Mouse (Mus musculus): ENCODE measurements around the gene Cyb5r1. TPM values are rescaled to one million over a fixed set of nuclear protein-coding genes. Genes with fewer than 3 reads are reported as not detected.
A peak's percentile ranks its signal among the peaks of the same experiment; 100 is the strongest.

Gene Cyb5r1
- polyA plus RNA-seq, 1 experiment from 2014 or later = 36.9 TPM

DNA sequence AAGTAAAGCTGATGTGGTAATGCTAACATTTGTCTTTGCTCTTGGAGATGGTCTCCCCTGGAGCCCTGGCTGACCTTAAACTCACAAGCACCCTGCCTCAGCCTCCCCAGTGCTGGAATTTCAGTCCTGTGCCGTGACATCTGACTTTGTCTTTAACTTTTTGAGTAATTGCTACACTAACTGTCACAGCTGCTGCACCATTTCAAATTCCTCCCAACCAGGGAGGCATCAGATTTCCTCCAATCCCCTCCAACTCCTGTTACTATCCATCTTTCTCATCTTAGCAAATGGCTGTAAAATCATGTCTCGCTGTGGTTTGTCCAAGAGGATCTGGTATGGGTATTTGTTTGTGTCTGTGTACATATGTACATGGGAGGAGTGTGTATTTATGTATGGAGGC, 31.2 kb upstream of the Cyb5r1 start:
- ATAC-seq (replicated peaks; ENCODE audit: low FRiP score) = no peak
- Histone ChIP-seq H3K27me3 (replicated peaks; ENCODE audit: control insufficient read depth, insufficient read depth, low read length) (no peaks in the 10 kb centered on the region), H3K4me1 (replicated peaks; ENCODE audit: control insufficient read depth, insufficient read depth, low read length) (no peaks in the 10 kb centered on the region), H3K36me3 (ENCODE audit: control insufficient read depth, insufficient read depth, low read length) (no peaks in the 10 kb centered on the region), H3K27ac (ENCODE audit: low read depth, low read length) (no peak overlapping the region), H3K4me2 (no peak overlapping the region), H3K4me3 (ENCODE audit: low read depth, low read length) (no peak overlapping the region), H3K9me3 (ENCODE audit: control insufficient read depth, low read length) (0 out of 2 replicates have a peak, but pooled peaks cover 3% of the 10 kb centered on the region), H3K9ac (ENCODE audit: low read depth, low read length) (no peak overlapping the region)
- WGBS = 71% methylated on average over 2 of the region's 2 CpGs
- no peak for DNase-seq (ENCODE audit: low spot score)

DNA sequence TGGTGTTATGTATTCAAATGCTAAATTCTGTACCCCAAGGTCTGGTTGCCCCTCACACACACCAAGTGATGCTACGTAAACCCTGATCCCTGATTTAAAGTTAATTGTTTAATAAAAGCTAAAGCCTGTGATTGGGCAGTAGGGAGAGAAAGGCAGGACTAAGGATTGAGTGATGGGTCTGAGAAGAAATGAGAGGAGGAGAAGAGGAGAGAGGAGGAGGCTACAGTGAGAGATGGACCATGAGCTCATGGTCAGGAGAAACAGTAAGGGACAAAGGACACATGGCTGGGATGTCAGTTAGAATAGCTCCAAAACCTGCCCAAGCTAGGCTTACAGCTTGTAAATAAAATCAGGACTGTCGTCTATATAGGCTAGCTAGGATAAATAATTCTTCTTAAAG, 24.3 kb upstream of the Cyb5r1 start:
- no peaks in the 10 kb centered on the region for H3K36me3 ChIP-seq (ENCODE audit: control insufficient read depth, insufficient read depth, low read length)
- DNase-seq (ENCODE audit: low spot score) (no peak), ATAC-seq (replicated peaks; ENCODE audit: low FRiP score) (no peak)
- no peak overlapping the region for H3K27ac ChIP-seq (ENCODE audit: low read depth, low read length)
- H3K27me3 ChIP-seq (replicated peaks; ENCODE audit: control insufficient read depth, insufficient read depth, low read length) = no peaks in the 10 kb centered on the region
- H3K9ac ChIP-seq (ENCODE audit: low read depth, low read length) = no peak overlapping the region
- H3K4me1 ChIP-seq (replicated peaks; ENCODE audit: control insufficient read depth, insufficient read depth, low read length) = no peaks in the 10 kb centered on the region
- WGBS = 75% methylated on average over 2 of the region's 2 CpGs
- H3K4me3 ChIP-seq (ENCODE audit: low read depth, low read length) = no peak overlapping the region
- no peak overlapping the region for H3K4me2 ChIP-seq
- H3K9me3 ChIP-seq (ENCODE audit: control insufficient read depth, low read length) = no peaks in the 10 kb centered on the region

DNA sequence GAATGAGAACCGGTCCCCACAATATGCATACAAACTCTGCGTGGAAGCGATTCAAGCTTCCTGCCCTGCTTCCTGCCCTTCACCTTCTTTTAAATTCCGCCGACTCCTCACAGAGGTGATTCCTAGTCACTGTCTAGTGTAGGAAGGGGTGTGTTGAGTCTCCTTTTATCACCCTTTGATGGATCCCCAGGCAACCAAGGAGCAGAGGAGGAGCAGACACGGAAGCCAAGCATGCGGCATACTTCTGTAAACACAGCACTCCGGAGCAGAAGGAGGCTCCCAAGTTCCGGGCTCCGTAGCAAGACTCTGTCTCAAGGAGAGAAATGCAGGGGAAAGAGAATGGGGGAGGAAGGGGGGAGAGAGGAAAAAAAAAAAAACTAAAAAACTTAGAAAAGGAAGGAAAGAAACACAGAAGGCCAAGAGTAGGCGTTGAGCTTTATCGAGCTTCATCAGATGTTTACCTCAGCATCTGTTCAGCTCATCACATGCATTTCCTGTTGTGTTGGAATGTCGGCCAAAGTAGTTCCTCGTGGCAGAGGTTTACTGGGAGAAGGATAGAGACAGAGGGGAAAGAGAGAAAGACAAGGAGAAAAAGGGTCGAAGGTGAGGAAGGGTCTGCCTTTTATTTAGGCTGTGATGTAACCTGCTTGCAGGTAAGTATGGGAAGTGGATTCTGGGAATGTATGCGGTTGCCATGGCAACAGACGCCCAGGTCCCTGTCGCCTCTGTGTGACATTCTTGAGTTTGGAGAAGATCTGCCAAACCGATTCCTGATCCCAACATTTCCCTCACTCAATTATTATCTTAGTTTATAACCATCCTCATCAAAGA, 23.3 kb upstream of the Cyb5r1 start:
- Histone ChIP-seq H3K4me1 (replicated peaks; ENCODE audit: control insufficient read depth, insufficient read depth, low read length) (no peaks in the 10 kb centered on the region), H3K4me2 (peak overlapping the region; percentile 55), H3K27ac (ENCODE audit: low read depth, low read length) (no peak overlapping the region), H3K4me3 (ENCODE audit: low read depth, low read length) (peak overlapping the region; percentile 19), H3K36me3 (ENCODE audit: control insufficient read depth, insufficient read depth, low read length) (no peaks in the 10 kb centered on the region), H3K9ac (ENCODE audit: low read depth, low read length) (peak overlapping the region; percentile 20; the same call in 1 of the 2 replicates), H3K27me3 (replicated peaks; ENCODE audit: control insufficient read depth, insufficient read depth, low read length) (no peaks in the 10 kb centered on the region), H3K9me3 (ENCODE audit: control insufficient read depth, low read length) (no peaks in the 10 kb centered on the region)
- ATAC-seq (replicated peaks; ENCODE audit: low FRiP score) (no peak), DNase-seq (ENCODE audit: low spot score) (no peak)
- 4% methylated on average over 19 of the region's 19 CpGs for WGBS

DNA sequence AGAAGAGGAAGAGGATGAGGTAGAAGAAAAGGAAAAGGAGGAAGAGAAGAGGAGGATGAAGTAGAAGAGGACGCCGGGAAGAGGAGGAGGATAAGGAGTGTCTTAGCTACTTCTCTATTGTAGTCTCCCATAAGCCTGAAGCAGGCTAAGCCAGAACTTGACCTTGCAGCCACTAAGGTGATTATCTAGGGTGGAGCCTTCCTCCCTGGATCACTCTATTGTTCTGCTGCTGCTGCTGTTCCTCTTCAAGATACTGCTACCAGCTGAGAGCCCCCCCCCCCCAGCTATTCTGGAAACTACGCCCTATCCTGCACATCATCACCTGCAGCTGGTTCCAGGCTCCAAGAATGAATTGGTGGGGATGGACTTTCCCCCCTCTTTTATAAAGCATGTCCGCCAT, 20.8 kb upstream of the Cyb5r1 start:
- no peak for DNase-seq (ENCODE audit: low spot score)
- WGBS = 88% methylated on average over 4 of the region's 4 CpGs

DNA sequence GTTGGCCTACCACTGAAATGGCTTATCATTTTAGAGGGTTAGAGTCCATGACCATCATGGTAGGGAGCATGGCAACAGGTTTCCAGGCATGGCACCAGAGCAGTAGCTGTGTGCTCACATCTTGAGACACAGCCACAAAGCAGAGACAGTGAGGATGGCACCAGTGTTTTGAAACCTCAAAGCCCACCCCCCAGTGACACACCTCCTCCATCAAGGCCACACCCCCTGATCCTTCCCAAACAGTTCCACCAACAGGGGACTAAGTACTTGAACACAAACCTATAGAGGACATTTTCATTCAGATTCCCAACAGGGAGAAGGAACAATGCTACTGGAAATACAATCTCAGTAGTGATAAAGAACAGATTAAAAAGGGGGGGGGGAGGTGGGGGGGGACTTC, 20.2 kb upstream of the Cyb5r1 start:
- DNase-seq (ENCODE audit: low spot score) = no peak
- Histone ChIP-seq H3K4me3 (ENCODE audit: low read depth, low read length) (no peak overlapping the region), H3K9ac (ENCODE audit: low read depth, low read length) (no peak overlapping the region), H3K9me3 (ENCODE audit: control insufficient read depth, low read length) (no peaks in the 10 kb centered on the region), H3K4me1 (replicated peaks; ENCODE audit: control insufficient read depth, insufficient read depth, low read length) (no peaks in the 10 kb centered on the region), H3K27me3 (replicated peaks; ENCODE audit: control insufficient read depth, insufficient read depth, low read length) (no peaks in the 10 kb centered on the region; the same call in 1 of the 2 replicates), H3K36me3 (ENCODE audit: control insufficient read depth, insufficient read depth, low read length) (no peaks in the 10 kb centered on the region), H3K4me2 (no peak overlapping the region), H3K27ac (ENCODE audit: low read depth, low read length) (no peak overlapping the region)
- no peak for ATAC-seq (replicated peaks; ENCODE audit: low FRiP score)

More for the DNA sequence above, 20.8 kb upstream of the Cyb5r1 start:
- ATAC-seq (replicated peaks; ENCODE audit: low FRiP score) = no peak
- no peak overlapping the region for H3K4me2 ChIP-seq
- H3K4me3 ChIP-seq (ENCODE audit: low read depth, low read length) = no peak overlapping the region
- H3K4me1 ChIP-seq (replicated peaks; ENCODE audit: control insufficient read depth, insufficient read depth, low read length) = no peaks in the 10 kb centered on the region
- no peak overlapping the region for H3K27ac ChIP-seq (ENCODE audit: low read depth, low read length)
- H3K27me3 ChIP-seq (replicated peaks; ENCODE audit: control insufficient read depth, insufficient read depth, low read length) = no peaks in the 10 kb centered on the region; the same call in 1 of the 2 replicates
- H3K9ac ChIP-seq (ENCODE audit: low read depth, low read length) = no peak overlapping the region
- no peaks in the 10 kb centered on the region for H3K9me3 ChIP-seq (ENCODE audit: control insufficient read depth, low read length)
- no peaks in the 10 kb centered on the region for H3K36me3 ChIP-seq (ENCODE audit: control insufficient read depth, insufficient read depth, low read length)

DNA sequence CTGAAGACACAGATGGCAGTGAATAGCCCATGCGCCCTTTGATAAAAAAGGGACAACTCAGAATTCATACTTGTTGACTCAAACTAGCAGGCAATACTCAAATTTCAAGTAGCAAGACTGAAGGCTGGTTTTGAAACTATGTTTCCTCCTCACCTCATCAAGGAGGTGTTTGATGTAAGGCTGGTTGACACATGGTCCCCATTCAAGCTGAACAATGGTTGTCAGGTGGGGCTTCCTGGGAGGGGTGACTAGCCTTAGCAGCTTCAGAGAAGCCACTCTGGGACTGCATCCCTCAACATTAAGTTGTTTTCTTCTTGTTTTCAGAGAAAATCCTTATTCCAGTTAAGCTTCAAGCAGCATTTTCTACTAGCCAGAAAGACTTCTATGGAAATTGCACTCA, 19.7 kb upstream of the Cyb5r1 start, which contains the start of gene 4933406M09Rik:
TSS of gene 4933406M09Rik (plus strand) at position 275 of the 400 bp plus-strand sequence.
- Histone ChIP-seq H3K9me3 (ENCODE audit: control insufficient read depth, low read length) (no peaks in the 10 kb centered on the region), H3K27me3 (replicated peaks; ENCODE audit: control insufficient read depth, insufficient read depth, low read length) (no peaks in the 10 kb centered on the region; the same call in 1 of the 2 replicates), H3K36me3 (ENCODE audit: control insufficient read depth, insufficient read depth, low read length) (no peaks in the 10 kb centered on the region), H3K9ac (ENCODE audit: low read depth, low read length) (no peak within 1 kb of the TSS), H3K4me1 (replicated peaks; ENCODE audit: control insufficient read depth, insufficient read depth, low read length) (no peaks in the 10 kb centered on the region), H3K27ac (ENCODE audit: low read depth, low read length) (no peak within 1 kb of the TSS), H3K4me2 (no peak within 1 kb of the TSS), H3K4me3 (ENCODE audit: low read depth, low read length) (no peak within 1 kb of the TSS)
- ATAC-seq (replicated peaks; ENCODE audit: low FRiP score) (no peak), DNase-seq (ENCODE audit: low spot score) (no peak)
- WGBS = 90% methylated on average over 1 of the region's 1 CpGs

DNA sequence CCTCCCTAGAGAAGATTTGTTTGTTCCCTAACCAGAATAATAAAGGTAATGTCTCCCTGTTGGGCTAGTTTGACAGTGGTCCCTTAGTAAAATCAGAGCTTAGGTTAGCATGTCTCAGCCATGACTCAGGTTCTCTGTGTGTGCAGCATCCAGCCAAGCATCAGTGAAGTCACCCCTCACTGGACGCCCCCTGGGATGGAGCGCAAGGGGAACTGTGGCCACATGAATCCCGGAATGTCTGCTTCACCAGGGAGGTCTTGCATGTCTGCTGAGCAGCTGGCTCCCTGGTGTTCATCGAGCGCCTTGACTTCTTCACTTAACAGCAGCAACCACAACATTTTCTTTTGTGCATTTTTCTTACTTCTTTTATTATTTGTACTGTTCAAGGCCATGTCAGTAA, 11.5 kb upstream of the Cyb5r1 start:
- Histone ChIP-seq H3K27ac (ENCODE audit: low read depth, low read length) (no peak overlapping the region), H3K36me3 (ENCODE audit: control insufficient read depth, insufficient read depth, low read length) (no peaks in the 10 kb centered on the region), H3K27me3 (replicated peaks; ENCODE audit: control insufficient read depth, insufficient read depth, low read length) (no peaks in the 10 kb centered on the region), H3K9me3 (ENCODE audit: control insufficient read depth, low read length) (no peaks in the 10 kb centered on the region), H3K4me2 (no peak overlapping the region), H3K9ac (ENCODE audit: low read depth, low read length) (no peak overlapping the region), H3K4me1 (replicated peaks; ENCODE audit: control insufficient read depth, insufficient read depth, low read length) (no peaks in the 10 kb centered on the region), H3K4me3 (ENCODE audit: low read depth, low read length) (no peak overlapping the region)
- ATAC-seq (replicated peaks; ENCODE audit: low FRiP score) (no peak), DNase-seq (ENCODE audit: low spot score) (no peak)
- 55% methylated on average over 5 of the region's 5 CpGs for WGBS

DNA sequence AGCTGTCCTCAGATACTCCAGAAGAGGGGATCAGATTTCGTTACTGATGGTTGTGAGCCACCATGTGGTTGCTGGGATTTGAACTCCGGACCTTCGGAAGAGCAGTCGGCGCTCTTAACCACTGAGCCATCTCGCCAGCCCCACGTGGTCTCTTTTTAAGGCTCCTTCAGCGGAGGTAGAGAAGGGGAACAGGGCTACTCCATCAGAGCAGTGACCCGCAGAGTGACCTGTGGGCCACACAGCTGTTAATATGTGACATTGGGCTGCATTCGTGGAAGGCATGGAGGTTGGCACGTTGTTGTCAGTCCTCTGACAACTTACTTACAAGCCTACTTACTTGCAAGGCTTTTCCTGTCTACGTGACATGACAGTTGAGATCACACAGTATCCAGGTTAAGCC, 7.1 kb upstream of the Cyb5r1 start:
- no peak overlapping the region for H3K9ac ChIP-seq (ENCODE audit: low read depth, low read length)
- no peak overlapping the region for H3K4me2 ChIP-seq
- no peaks in the 10 kb centered on the region for H3K36me3 ChIP-seq (ENCODE audit: control insufficient read depth, insufficient read depth, low read length)
- H3K9me3 ChIP-seq (ENCODE audit: control insufficient read depth, low read length) = peaks cover 2% of the 10 kb centered on the region; the same call in 1 of the 2 replicates
- WGBS = 87% methylated on average over 12 of the region's 12 CpGs
- ATAC-seq (replicated peaks; ENCODE audit: low FRiP score) (no peak), DNase-seq (ENCODE audit: low spot score) (no peak)
- H3K27me3 ChIP-seq (replicated peaks; ENCODE audit: control insufficient read depth, insufficient read depth, low read length) = no peaks in the 10 kb centered on the region
- no peaks in the 10 kb centered on the region for H3K4me1 ChIP-seq (replicated peaks; ENCODE audit: control insufficient read depth, insufficient read depth, low read length)
- no peak overlapping the region for H3K4me3 ChIP-seq (ENCODE audit: low read depth, low read length)
- H3K27ac ChIP-seq (ENCODE audit: low read depth, low read length) = no peak overlapping the region

DNA sequence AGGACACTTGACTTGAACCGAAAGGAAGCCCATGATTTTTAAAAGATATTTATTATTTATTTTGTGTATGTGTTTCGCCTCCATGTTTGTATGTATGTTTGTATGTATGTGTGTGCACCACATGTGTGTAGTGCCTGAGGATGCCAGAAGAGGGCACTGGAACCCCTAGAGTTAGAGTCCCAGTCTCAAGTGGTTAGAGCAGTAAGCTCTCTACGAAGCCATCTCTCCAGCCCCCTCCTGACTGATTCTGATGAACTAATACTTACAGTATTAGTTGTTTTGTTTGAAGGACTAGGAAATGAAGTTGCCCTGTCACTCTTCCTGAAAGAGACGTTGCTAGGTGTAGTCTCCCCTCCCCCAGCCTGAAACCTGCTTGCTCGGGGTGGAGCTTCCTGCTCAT, 5.6 kb upstream of the Cyb5r1 start:
- H3K4me1 ChIP-seq (replicated peaks; ENCODE audit: control insufficient read depth, insufficient read depth, low read length) = no peaks in the 10 kb centered on the region
- no peak overlapping the region for H3K9ac ChIP-seq (ENCODE audit: low read depth, low read length)
- no peak overlapping the region for H3K27ac ChIP-seq (ENCODE audit: low read depth, low read length)
- 65% methylated on average over 5 of the region's 5 CpGs for WGBS
- DNase-seq (ENCODE audit: low spot score) (no peak), ATAC-seq (replicated peaks; ENCODE audit: low FRiP score) (0 out of 2 replicates have a peak, but pooled peaks have one; percentile 45)
- no peak overlapping the region for H3K4me3 ChIP-seq (ENCODE audit: low read depth, low read length)
- H3K27me3 ChIP-seq (replicated peaks; ENCODE audit: control insufficient read depth, insufficient read depth, low read length) = no peaks in the 10 kb centered on the region
- H3K36me3 ChIP-seq (ENCODE audit: control insufficient read depth, insufficient read depth, low read length) = no peaks in the 10 kb centered on the region
- peaks cover 2% of the 10 kb centered on the region; the same call in 1 of the 2 replicates for H3K9me3 ChIP-seq (ENCODE audit: control insufficient read depth, low read length)
- H3K4me2 ChIP-seq = no peak overlapping the region
